Comparison of ENCODE assay signal across 18 mouse cellular contexts in genomic region chr5:96973714-96974113, GRCm38 (mm10).
"Had no signal": no experiment of that assay in that cellular context is flagged by ENCODE, and none has a peak within 500 bp of the region (broad histone marks: within the 10 kb centered on the region; RNA-seq: fewer than 3 reads in every experiment).

No protein-coding gene starts in this region.

- H3K36me3 ChIP-seq: midbrain, embryonic 12.5 days; neural tube, embryonic 13.5 days; neural tube, embryonic 15.5 days had no signal

- H3K9ac ChIP-seq: lung, embryonic 14.5 days; midbrain, embryonic 12.5 days; neural tube, embryonic 13.5 days; neural tube, embryonic 15.5 days had no signal

- H3K27me3 ChIP-seq: midbrain, embryonic 12.5 days; neural tube, embryonic 13.5 days; neural tube, embryonic 15.5 days had no signal

- DNase-seq: lung, adult 18-20 months; lung, embryonic 14.5 days; lung, postnatal 10 days; lung, postnatal 4 days; midbrain, embryonic 14.5 days; retina, postnatal 1 day; right cerebral cortex, adult 18-20 months; right cerebral cortex, postnatal 25 days; right cerebral cortex, postnatal 4 days; spleen, adult 18-20 months; thymus, adult 18-20 months; thymus, postnatal 14 days; thymus, postnatal 36 days had no signal

- ATAC-seq: midbrain, embryonic 16.5 days had no signal

- H3K4me1 ChIP-seq: neural tube, embryonic 13.5 days; neural tube, embryonic 15.5 days had no signal

- H3K4me2 ChIP-seq: lung, embryonic 14.5 days; midbrain, embryonic 12.5 days; neural tube, embryonic 13.5 days; neural tube, embryonic 15.5 days had no signal

- H3K4me3 ChIP-seq: midbrain, embryonic 12.5 days; myocyte; neural tube, embryonic 13.5 days; neural tube, embryonic 15.5 days had no signal

- H3K9me3 ChIP-seq: midbrain, embryonic 12.5 days; neural tube, embryonic 13.5 days; neural tube, embryonic 15.5 days had no signal

- H3K27ac ChIP-seq: midbrain, embryonic 12.5 days; neural tube, embryonic 13.5 days; neural tube, embryonic 15.5 days had no signal
